Mouse (Mus musculus): ENCODE results near the gene Spsb1. TPM values are rescaled to one million over a fixed set of nuclear protein-coding genes. Genes with fewer than 3 reads are reported as not detected.

Gene Spsb1
- polyA plus RNA-seq, 1 experiment from 2014 or later, result 11.8 TPM

DNA sequence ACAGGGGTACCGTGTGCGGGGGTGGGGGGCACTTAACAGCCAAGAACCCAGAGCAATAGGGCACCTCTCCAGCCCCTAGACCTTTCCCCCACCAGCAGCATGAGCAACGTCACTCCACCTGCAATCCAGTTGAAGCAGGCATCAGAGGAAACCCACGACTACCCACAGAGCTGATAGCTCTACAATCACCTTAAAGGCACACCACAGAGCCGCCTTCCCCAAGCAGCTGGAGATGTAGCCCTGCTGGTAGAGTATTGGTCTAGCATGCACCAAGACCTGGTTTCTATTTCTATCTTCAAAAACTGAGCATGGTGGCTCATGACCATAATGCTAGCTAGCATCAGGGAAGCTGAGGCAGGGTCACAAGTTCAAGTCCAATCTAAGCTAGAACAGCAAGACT is 7.4 kb downstream of the Spsb1 start:
- WGBS, result 89% methylated on average over 5 of the region's 5 CpGs
- Histone ChIP-seq H3K27ac (replicated peaks) (no peak overlapping the region), H3K9me3 (no peaks in the 10 kb centered on the region), H3K4me2 (replicated peaks) (no peak overlapping the region), H3K27me3 (peaks cover 31% of the 10 kb centered on the region), H3K4me3 (no peak overlapping the region), H3K9ac (replicated peaks) (no peak overlapping the region), H3K36me3 (no peaks in the 10 kb centered on the region), H3K4me1 (peaks cover 36% of the 10 kb centered on the region)
- no peak for ATAC-seq (ENCODE audit: low FRiP score, low read depth)

DNA sequence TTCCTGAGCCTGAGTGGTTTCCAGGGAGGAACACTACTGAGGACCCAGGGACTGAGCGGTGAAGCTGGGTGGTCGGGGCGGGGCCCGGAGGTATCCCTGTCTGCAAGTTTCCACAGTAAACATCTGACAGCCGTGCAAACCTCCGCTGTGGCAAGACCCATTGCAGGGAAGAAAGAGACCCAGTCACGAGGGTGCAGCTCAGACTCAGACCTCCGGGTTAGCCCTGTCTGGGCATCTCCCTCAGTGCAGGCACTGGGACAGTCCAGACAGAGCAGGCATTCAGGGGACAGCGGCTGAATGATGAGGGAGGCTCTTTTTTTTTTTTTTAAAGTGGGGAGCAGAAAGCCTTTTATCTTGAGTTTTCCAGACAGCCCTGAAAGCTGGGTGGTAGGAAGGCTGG is 9.6 kb downstream of the Spsb1 start:
- no peak for ATAC-seq (ENCODE audit: low FRiP score, low read depth)
- Histone ChIP-seq H3K4me2 (replicated peaks) (no peak overlapping the region), H3K4me1 (peaks cover 36% of the 10 kb centered on the region), H3K27me3 (peaks cover 20% of the 10 kb centered on the region), H3K9me3 (no peaks in the 10 kb centered on the region), H3K36me3 (no peaks in the 10 kb centered on the region), H3K9ac (replicated peaks) (no peak overlapping the region), H3K4me3 (no peak overlapping the region), H3K27ac (replicated peaks) (no peak overlapping the region)
- 60% methylated on average over 9 of the region's 9 CpGs for WGBS

DNA sequence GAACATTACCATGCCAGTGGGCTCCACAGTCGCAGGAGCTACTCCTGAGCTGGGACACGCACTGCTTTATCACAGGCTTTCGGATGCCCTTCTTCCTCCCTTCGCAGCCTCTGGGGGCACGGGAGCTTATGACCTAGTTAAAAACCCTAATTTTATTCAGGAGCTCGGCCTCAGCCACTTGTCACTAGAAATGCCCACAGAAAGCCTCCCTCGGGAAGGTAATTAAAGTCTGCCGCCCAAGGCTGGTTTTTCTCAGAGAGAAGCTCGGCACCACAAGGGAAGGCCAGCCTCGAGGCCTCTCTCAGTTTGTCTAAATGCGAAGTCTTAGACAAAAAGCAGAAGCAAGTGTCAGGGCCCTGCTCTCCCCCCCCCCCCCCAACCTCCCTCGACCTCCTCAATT is 10.6 kb downstream of the Spsb1 start:
- Histone ChIP-seq H3K36me3 (no peaks in the 10 kb centered on the region), H3K4me2 (replicated peaks) (no peak overlapping the region), H3K4me1 (peaks cover 34% of the 10 kb centered on the region), H3K9ac (replicated peaks) (no peak overlapping the region), H3K9me3 (no peaks in the 10 kb centered on the region), H3K27me3 (peaks cover 20% of the 10 kb centered on the region; the same call in 1 of the 2 replicates), H3K27ac (replicated peaks) (no peak overlapping the region), H3K4me3 (no peak overlapping the region)
- no peak for ATAC-seq (ENCODE audit: low FRiP score, low read depth)
- 37% methylated on average over 12 of the region's 12 CpGs for WGBS

DNA sequence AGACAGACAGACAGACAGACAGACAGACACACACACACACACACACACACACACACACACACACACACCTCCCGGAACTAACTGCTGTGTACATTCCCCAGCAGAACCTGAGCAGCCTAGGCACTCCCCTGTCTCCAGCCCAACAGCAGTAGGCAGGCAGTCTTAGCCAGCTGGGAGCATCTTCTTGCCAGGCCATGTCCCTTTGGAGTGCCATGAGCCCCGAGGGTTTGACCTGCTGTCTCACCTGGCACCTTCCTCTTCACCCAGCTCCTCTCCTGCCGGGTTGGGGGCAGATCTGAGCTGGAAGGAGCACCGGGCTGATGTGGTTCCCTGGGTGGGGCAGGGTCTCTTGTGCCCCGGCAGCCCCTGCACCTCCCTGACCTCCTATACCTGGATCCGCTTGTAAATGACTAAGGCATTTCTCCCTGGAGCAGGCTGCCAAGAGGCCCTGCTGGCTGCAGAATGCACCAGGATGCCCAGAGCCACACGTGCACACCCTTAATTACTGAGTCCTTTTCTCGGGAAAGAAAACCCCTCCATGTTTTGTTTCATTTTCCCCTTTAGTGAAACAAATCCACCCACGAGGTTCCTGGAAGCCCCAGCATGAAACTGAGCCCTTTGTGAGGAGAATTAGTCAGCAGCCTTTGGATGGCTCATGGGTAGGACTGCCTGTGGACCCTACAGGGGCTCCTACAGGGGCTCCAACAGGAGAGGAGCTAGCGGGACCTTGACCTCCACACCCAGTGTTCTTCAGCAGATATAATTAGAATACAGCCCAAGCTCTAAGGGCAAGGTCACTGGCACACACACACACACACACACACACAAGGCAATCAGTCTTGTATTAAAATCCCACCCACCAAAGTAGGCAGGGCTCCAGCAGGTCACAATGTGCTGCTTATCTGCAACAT is 11.8 kb downstream of the Spsb1 start:
- Histone ChIP-seq H3K36me3 (no peaks in the 10 kb centered on the region), H3K27ac (replicated peaks) (no peak overlapping the region), H3K27me3 (peaks cover 20% of the 10 kb centered on the region; the same call in 1 of the 2 replicates)

DNA sequence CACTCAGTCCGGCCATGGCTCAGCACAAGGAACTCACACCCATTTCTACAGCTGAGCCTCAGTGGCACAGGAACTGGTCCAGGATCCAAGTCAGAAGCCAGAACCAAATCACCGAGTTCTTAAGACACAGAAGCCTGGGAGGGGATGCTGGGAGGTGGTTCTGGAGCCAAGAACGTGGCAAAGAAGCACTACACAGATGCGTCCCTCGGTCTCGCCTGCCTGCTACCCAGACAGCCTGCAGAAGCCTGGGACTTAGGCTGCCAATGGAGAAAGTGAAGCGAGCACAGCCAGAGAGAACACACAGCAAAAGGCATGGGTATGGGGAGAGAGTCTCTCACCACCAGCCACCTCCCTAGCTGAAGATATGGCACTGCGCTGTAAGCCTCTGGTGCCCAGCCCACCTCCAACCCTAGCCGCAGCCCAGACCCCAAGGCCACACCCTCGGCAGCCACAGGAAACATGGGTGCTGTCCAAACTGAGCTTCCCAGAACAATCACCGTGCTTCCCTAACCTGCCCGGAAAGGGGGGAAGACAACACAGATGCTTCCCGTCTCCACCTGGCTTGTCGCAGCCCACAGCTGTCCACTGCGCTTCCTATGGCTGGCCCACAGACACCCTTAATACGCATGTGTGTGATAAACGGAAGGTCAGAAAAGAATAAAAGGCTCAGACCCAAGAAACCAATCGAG is 13.6 kb downstream of the Spsb1 start:
- H3K27ac ChIP-seq (replicated peaks), result no peak overlapping the region
- H3K9ac ChIP-seq (replicated peaks), result no peak overlapping the region
- H3K27me3 ChIP-seq, result peaks cover 9% of the 10 kb centered on the region; the same call in 1 of the 2 replicates
- no peak for ATAC-seq (ENCODE audit: low FRiP score, low read depth)
- peaks cover 34% of the 10 kb centered on the region for H3K4me1 ChIP-seq
- 88% methylated on average over 17 of the region's 18 CpGs for WGBS
- no peaks in the 10 kb centered on the region for H3K9me3 ChIP-seq
- no peaks in the 10 kb centered on the region for H3K36me3 ChIP-seq
- H3K4me2 ChIP-seq (replicated peaks), result no peak overlapping the region
- H3K4me3 ChIP-seq, result no peak overlapping the region

More for the DNA sequence above, 11.8 kb downstream of the Spsb1 start:
- peaks cover 34% of the 10 kb centered on the region for H3K4me1 ChIP-seq
- H3K9ac ChIP-seq (replicated peaks), result no peak overlapping the region
- 57% methylated on average over 10 of the region's 10 CpGs for WGBS
- H3K4me2 ChIP-seq (replicated peaks), result no peak overlapping the region
- no peak for ATAC-seq (ENCODE audit: low FRiP score, low read depth)
- no peaks in the 10 kb centered on the region for H3K9me3 ChIP-seq
- no peak overlapping the region for H3K4me3 ChIP-seq

DNA sequence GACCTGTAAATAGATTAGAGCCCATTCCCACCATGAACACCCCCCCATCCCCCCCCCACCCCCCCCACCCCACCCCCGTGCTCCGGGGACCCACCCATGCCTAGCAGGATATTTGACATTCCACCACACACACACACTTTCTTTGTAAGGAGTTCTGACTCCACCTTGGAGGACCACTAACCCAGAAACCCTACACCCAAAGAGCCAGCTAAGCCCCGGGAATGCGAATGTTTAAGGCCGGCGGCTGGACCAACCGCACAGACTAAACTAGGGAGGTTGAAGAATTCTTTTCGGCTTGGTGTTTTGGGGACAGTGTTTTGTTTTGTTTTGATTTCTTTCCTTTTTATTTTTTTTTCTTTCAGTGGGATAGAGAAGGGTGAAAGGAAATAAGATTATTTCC is 16.1 kb downstream of the Spsb1 start:
- no peak overlapping the region for H3K4me2 ChIP-seq (replicated peaks)
- H3K4me3 ChIP-seq, result no peak overlapping the region
- no peak overlapping the region for H3K27ac ChIP-seq (replicated peaks)
- peaks cover 10% of the 10 kb centered on the region for H3K4me1 ChIP-seq
- no peak overlapping the region for H3K9ac ChIP-seq (replicated peaks)
- no peaks in the 10 kb centered on the region for H3K36me3 ChIP-seq
- WGBS, result 78% methylated on average over 8 of the region's 8 CpGs
- H3K9me3 ChIP-seq, result no peaks in the 10 kb centered on the region
- ATAC-seq (ENCODE audit: low FRiP score, low read depth), result no peak
- H3K27me3 ChIP-seq, result peaks cover 9% of the 10 kb centered on the region; the same call in 1 of the 2 replicates

DNA sequence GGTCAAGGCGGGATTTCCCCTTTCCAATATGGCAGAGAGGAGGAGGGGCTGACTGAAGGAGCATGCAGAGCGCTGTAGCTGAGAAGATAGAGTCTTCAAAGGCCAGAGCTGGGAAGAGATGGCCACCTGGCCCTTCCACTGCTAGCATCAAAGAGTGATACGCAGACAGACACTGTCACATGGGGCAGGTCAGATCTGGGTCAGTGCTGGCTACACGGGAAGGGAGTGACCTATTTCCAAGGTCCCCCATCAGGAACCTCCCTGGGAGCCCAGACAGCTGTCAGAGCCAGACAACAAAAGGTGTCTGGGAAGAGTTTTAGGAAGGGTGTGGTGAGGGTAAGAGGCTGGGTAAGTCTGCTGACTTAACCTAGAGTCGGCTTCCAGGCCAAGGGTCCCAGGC is 17.9 kb downstream of the Spsb1 start:
- WGBS, result 69% methylated on average over 5 of the region's 5 CpGs
- no peak overlapping the region for H3K27ac ChIP-seq (replicated peaks)

DNA sequence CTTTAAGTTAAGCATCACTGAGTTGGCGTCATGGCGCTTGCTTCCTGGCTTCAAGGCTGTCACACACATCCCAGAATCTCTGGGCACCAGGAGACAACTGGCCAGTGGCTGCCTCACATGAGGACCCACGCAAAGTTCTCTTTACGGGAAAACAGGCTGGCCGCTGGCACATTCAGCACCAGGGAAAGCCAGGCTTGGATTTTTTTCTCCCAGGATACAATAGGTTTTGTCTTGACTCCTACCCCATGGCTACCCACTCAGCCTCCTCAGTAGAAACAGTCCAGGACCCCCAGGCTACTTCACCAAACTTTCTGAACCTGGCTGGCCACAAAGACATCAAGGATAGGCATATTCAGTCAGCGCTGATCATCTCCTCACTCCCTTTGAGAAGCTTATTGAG is 19.4 kb downstream of the Spsb1 start:
- ATAC-seq (ENCODE audit: low FRiP score, low read depth), result no peak
- Histone ChIP-seq H3K27me3 (no peaks in the 10 kb centered on the region), H3K36me3 (no peaks in the 10 kb centered on the region), H3K4me2 (replicated peaks) (no peak overlapping the region), H3K4me3 (no peak overlapping the region), H3K9me3 (no peaks in the 10 kb centered on the region), H3K4me1 (no peaks in the 10 kb centered on the region), H3K27ac (replicated peaks) (no peak overlapping the region), H3K9ac (replicated peaks) (no peak overlapping the region)
- WGBS, result 93% methylated on average over 6 of the region's 6 CpGs

More for the DNA sequence above, 17.9 kb downstream of the Spsb1 start:
- Histone ChIP-seq H3K9me3 (no peaks in the 10 kb centered on the region), H3K27me3 (no peaks in the 10 kb centered on the region), H3K9ac (replicated peaks) (no peak overlapping the region), H3K4me3 (no peak overlapping the region), H3K36me3 (no peaks in the 10 kb centered on the region), H3K4me1 (no peaks in the 10 kb centered on the region), H3K4me2 (replicated peaks) (no peak overlapping the region)
- ATAC-seq (ENCODE audit: low FRiP score, low read depth), result no peak

DNA sequence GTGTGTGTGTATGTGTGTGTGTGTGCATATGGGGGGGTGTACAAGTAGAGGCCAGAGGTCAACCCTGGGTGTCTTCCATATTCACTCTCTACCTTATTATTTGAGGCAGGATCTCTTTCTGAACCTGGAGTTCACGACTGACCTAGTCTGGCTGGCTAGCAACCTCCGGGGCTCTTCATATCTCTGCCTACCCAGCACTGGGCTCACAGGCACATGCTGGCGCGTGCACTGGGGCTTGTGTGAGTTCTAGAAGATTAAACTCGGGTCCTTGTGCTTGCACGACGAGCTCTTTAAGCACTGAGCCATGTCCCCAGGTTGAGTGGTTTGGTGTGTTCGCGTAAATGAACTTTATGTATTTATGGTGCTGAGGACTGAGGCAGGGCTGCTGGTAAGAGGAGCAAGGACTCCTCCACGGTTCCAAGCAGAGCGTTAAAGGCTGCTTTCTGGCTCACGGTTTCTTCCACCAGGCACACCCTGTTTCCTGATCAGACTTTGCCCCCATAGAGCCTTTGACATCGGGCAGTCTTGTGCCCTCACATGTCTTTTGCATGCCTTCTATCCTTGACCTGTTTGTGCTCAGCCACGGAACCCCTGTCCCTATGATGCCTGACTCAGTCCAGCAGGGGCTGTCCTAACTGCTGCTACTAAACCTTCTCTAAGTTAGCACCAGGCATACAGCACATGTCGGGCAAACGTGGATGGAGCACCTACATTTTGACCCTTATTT is 21.2 kb downstream of the Spsb1 start:
- Histone ChIP-seq H3K27ac (replicated peaks) (no peak overlapping the region), H3K4me1 (no peaks in the 10 kb centered on the region), H3K9me3 (no peaks in the 10 kb centered on the region), H3K27me3 (no peaks in the 10 kb centered on the region), H3K9ac (replicated peaks) (no peak overlapping the region), H3K4me2 (replicated peaks) (no peak overlapping the region), H3K4me3 (no peak overlapping the region), H3K36me3 (no peaks in the 10 kb centered on the region)
- 90% methylated on average over 16 of the region's 16 CpGs for WGBS
- no peak for ATAC-seq (ENCODE audit: low FRiP score, low read depth)

DNA sequence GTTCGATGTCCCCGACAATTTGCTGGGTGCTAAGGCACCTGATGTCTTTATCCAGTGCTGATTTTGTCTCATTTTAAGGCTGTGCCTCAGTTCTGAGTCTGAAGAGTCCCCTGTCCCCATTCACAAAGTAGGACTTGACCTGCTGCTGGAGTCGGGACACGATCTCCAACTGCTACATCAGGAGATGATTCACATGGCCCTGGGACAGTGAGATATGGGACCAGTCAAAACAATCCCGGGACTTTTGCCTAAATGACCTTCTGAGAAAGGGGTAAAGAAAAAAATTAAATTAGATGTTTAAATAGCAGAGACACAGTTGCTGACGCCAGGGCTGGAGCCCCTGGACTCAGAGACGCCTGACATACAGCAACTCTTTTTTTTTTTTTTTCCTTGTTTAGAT is 21.8 kb downstream of the Spsb1 start:
- H3K27ac ChIP-seq (replicated peaks), result no peak overlapping the region
- H3K27me3 ChIP-seq, result no peaks in the 10 kb centered on the region
- no peaks in the 10 kb centered on the region for H3K4me1 ChIP-seq
- no peak overlapping the region for H3K9ac ChIP-seq (replicated peaks)
- H3K4me3 ChIP-seq, result no peak overlapping the region
- no peaks in the 10 kb centered on the region for H3K36me3 ChIP-seq
- 91% methylated on average over 7 of the region's 7 CpGs for WGBS
- no peaks in the 10 kb centered on the region for H3K9me3 ChIP-seq
- ATAC-seq (ENCODE audit: low FRiP score, low read depth), result no peak
- no peak overlapping the region for H3K4me2 ChIP-seq (replicated peaks)

DNA sequence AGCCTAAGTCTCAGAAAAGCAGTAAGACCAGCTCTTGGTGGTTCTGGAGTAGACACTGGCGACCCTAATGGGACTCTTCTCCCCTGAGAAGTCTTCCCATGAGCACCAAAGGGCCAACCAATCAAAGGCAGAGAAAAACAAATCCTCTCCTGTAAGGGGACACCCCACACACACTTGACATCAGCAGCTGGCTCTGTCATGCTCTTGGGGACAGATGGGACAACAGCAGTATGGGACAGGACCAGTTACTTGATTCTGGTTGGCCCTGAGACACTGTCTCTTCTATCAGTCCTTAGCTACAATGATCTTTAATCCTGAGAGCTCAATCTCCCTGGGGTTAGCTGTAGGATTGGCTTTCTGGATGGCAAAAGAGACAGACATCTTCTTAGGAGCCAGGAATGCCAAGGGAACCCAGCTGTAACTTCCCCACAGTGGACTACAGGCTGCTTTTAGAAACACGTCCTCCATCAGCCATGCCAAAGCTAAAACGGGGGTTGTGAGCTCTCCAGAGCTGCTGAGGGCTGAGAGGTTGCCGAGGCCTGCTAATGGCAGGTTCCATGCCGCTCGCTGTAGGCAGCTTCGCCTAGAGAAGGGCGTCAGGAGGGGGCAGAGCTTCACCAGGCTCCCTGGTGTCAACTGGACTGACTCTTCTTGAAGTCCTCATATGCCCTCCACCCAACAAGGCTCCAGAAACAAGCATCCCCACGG is 22.6 kb downstream of the Spsb1 start:
- H3K27me3 ChIP-seq, result no peaks in the 10 kb centered on the region
- H3K36me3 ChIP-seq, result no peaks in the 10 kb centered on the region
- 84% methylated on average over 9 of the region's 9 CpGs for WGBS
- no peak overlapping the region for H3K4me3 ChIP-seq
- H3K4me2 ChIP-seq (replicated peaks), result no peak overlapping the region
- no peak overlapping the region for H3K27ac ChIP-seq (replicated peaks)
- H3K9ac ChIP-seq (replicated peaks), result no peak overlapping the region
- no peaks in the 10 kb centered on the region for H3K4me1 ChIP-seq
- H3K9me3 ChIP-seq, result no peaks in the 10 kb centered on the region
- ATAC-seq (ENCODE audit: low FRiP score, low read depth), result no peak

All from midbrain, embryonic 12.5 days (tissue).